Mouse (Mus musculus) erythroblast, embryonic 14.5 days (primary cell): Measurements from ENCODE around the gene Scn8a. TPM values are rescaled to one million over a fixed set of nuclear protein-coding genes. Genes with fewer than 3 reads are reported as not detected.

ENCODE experiments used
- H3K27me3 ChIP-seq: 2 replicates; pipeline ENCODE4 v1.6.1; 2012; ENCODE audit warnings: inconsistent platforms; ENCODE audit not compliant: control insufficient read depth
- H3K36me3 ChIP-seq: 2 replicates; pipeline ENCODE4 v1.6.1; 2012; ENCODE audit warnings: mild to moderate bottlenecking, inconsistent platforms; ENCODE audit not compliant: control insufficient read depth
- H3K4me1 ChIP-seq: 2 replicates; pipeline ENCODE4 v1.6.1; 2012; ENCODE audit warnings: inconsistent platforms; ENCODE audit not compliant: control insufficient read depth
- H3K4me3 ChIP-seq: replicated peaks from 2 replicates; pipeline ENCODE3; 2012; ENCODE audit warnings: moderate library complexity, mild to moderate bottlenecking, inconsistent platforms
- H3K9me3 ChIP-seq: 2 replicates; pipeline ENCODE4 v1.6.1; 2012; ENCODE audit warnings: low read length, inconsistent platforms, mixed read lengths; ENCODE audit not compliant: control insufficient read depth
- GATA1 ChIP-seq: IDR thresholded peaks from 2 replicates; pipeline ENCODE4 v1.6.1; 2012; ENCODE audit warnings: low read length, inconsistent platforms, mixed read lengths
- TAL1 ChIP-seq: IDR thresholded peaks from 3 replicates; pipeline ENCODE4 v1.6.1; 2012; ENCODE audit warnings: low read length, inconsistent platforms, mixed read lengths
- polyA plus RNA-seq: library from polyadenylated mRNA; stranded (reverse); fragments of >175 nt; gene quantifications from 2 replicates; pipeline ENCODE4 v1.2.3, GENCODE M21; 2012

Gene Scn8a
- polyA plus RNA-seq, 1 experiment: not detected

- no peaks in the 10 kb centered on the region for H3K27me3 ChIP-seq
- no peak overlapping the region for H3K4me3 ChIP-seq
- no peaks in the 10 kb centered on the region for H3K9me3 ChIP-seq
- TF ChIP-seq TAL1 (no peak), GATA1 (no peak)
- H3K36me3 ChIP-seq: no peaks in the 10 kb centered on the region
- H3K4me1 ChIP-seq: no peaks in the 10 kb centered on the region
These were observed 53.8 kb downstream of the Scn8a start for GRCm38 (mm10) chr15:100923476-100923875.

GRCm38 (mm10) chr15:100924941-100925340 lies 55.3 kb downstream of the Scn8a start:
- no peak overlapping the region for H3K4me3 ChIP-seq
- H3K9me3 ChIP-seq: no peaks in the 10 kb centered on the region
- H3K4me1 ChIP-seq: no peaks in the 10 kb centered on the region
- H3K27me3 ChIP-seq: no peaks in the 10 kb centered on the region
- H3K36me3 ChIP-seq: no peaks in the 10 kb centered on the region
- TF ChIP-seq TAL1 (no peak), GATA1 (no peak)

- Histone ChIP-seq H3K4me3 (no peak overlapping the region), H3K9me3 (no peaks in the 10 kb centered on the region), H3K36me3 (no peaks in the 10 kb centered on the region), H3K27me3 (no peaks in the 10 kb centered on the region), H3K4me1 (no peaks in the 10 kb centered on the region)
- TF ChIP-seq TAL1: no peak
- no peak for TF ChIP-seq GATA1
These were observed 60.8 kb downstream of the Scn8a start for GRCm38 (mm10) chr15:100930477-100930876.

- Histone ChIP-seq H3K36me3 (no peaks in the 10 kb centered on the region), H3K4me3 (no peak overlapping the region), H3K27me3 (no peaks in the 10 kb centered on the region), H3K9me3 (no peaks in the 10 kb centered on the region), H3K4me1 (no peaks in the 10 kb centered on the region)
- TF ChIP-seq GATA1 (no peak), TAL1 (no peak)
These were observed 66.5 kb downstream of the Scn8a start for GRCm38 (mm10) chr15:100936176-100936575.

- H3K9me3 ChIP-seq: peaks cover 3% of the 10 kb centered on the region
These were observed 78.7 kb downstream of the Scn8a start for GRCm38 (mm10) chr15:100948383-100948782.

GRCm38 (mm10) chr15:100949169-100949568 lies 79.5 kb downstream of the Scn8a start:
- Histone ChIP-seq H3K4me3 (no peak overlapping the region), H3K4me1 (no peaks in the 10 kb centered on the region), H3K9me3 (peaks cover 3% of the 10 kb centered on the region), H3K27me3 (no peaks in the 10 kb centered on the region), H3K36me3 (no peaks in the 10 kb centered on the region)
- TF ChIP-seq TAL1 (no peak), GATA1 (no peak)

More at GRCm38 (mm10) chr15:100948383-100948782, 78.7 kb downstream of the Scn8a start:
- Histone ChIP-seq H3K4me1 (no peaks in the 10 kb centered on the region), H3K36me3 (no peaks in the 10 kb centered on the region), H3K27me3 (no peaks in the 10 kb centered on the region), H3K4me3 (no peak overlapping the region)
- TF ChIP-seq TAL1 (no peak), GATA1 (no peak)

- Histone ChIP-seq H3K27me3 (no peaks in the 10 kb centered on the region), H3K36me3 (no peaks in the 10 kb centered on the region), H3K4me1 (no peaks in the 10 kb centered on the region), H3K9me3 (peaks cover 3% of the 10 kb centered on the region), H3K4me3 (no peak overlapping the region)
- TF ChIP-seq GATA1 (no peak), TAL1 (no peak)
These were observed 81.8 kb downstream of the Scn8a start for GRCm38 (mm10) chr15:100951491-100951890.

- peaks cover 3% of the 10 kb centered on the region; the same call in 1 of the 2 replicates for H3K9me3 ChIP-seq
These were observed 82.6 kb downstream of the Scn8a start for GRCm38 (mm10) chr15:100952292-100952691.

GRCm38 (mm10) chr15:100952854-100953253 lies 83.2 kb downstream of the Scn8a start:
- Histone ChIP-seq H3K9me3 (peaks cover 3% of the 10 kb centered on the region; the same call in 1 of the 2 replicates), H3K4me3 (no peak overlapping the region), H3K36me3 (no peaks in the 10 kb centered on the region), H3K27me3 (no peaks in the 10 kb centered on the region), H3K4me1 (no peaks in the 10 kb centered on the region)
- no peak for TF ChIP-seq TAL1

More at GRCm38 (mm10) chr15:100952292-100952691, 82.6 kb downstream of the Scn8a start:
- Histone ChIP-seq H3K4me3 (no peak overlapping the region), H3K27me3 (no peaks in the 10 kb centered on the region), H3K4me1 (no peaks in the 10 kb centered on the region), H3K36me3 (no peaks in the 10 kb centered on the region)
- TF ChIP-seq TAL1 (no peak), GATA1 (no peak)

- Histone ChIP-seq H3K27me3 (no peaks in the 10 kb centered on the region), H3K9me3 (peaks cover 3% of the 10 kb centered on the region; the same call in 1 of the 2 replicates), H3K4me3 (no peak overlapping the region), H3K4me1 (no peaks in the 10 kb centered on the region), H3K36me3 (no peaks in the 10 kb centered on the region)
- TF ChIP-seq TAL1: no peak
- no peak for TF ChIP-seq GATA1
These were observed 84.3 kb downstream of the Scn8a start for GRCm38 (mm10) chr15:100953955-100954354.
